Mouse (Mus musculus): ENCODE measurements at regions not wholly inside any gene's neighbourhood (a gene's known extent, or its start where the extent isn't known, plus 50 kb on each side); places are given as distances from the start of the nearest gene placed in this dataset.

DNA sequence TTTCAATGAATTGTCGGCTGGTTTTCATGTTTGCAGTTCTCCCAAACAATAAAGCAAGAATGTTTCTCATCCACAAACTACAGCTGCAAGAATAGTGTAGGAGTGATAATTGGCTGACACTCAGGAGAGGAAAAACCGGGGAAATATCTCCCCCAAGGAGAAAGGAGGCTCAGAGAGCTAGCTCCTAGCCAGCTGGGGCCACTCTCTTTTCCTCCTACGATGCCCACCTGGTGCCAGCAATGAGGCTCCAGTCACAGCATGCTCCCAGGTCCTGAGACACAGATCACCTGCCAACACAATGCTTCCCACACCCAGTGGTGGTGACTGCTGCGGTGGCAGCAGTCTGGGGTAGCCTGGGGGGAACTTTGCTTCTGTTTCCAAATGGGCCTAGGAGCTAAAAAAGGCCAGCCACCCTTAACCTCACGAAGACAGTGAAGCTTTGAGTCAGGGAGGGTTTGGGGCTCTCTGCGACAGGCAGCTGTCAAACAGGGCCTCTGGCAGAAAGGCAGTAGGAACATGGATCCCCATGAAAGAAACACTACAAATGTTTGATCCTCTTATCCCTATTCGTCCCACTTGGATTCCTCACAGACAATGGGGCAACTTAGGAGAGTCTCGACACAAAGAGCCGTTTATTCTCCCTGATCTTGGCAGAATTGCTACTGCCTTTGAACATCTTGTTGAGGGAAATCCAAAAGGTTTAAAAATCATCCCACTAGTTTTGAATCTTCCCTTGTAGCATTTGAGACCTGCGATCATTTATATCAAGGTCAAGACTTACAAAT, 527.8 kb downstream of the Efnb2 start:
- no peak overlapping the region for H3K4me3 ChIP-seq (replicated peaks; ENCODE audit: extremely low read depth, low read depth, low read length)
- DNase-seq, result no peak
- no peaks in the 10 kb centered on the region for H3K4me1 ChIP-seq (ENCODE audit: control insufficient read depth, insufficient read depth, low read length)
- 58% methylated on average over 10 of the region's 10 CpGs for WGBS
- no peak for TF ChIP-seq CTCF (IDR thresholded peaks at IDR 0.05; ENCODE audit: insufficient read depth, low read length)
- TF ChIP-seq POLR2A (IDR thresholded peaks at IDR 0.05; ENCODE audit: borderline replicate concordance, extremely low read depth, low read depth, low read length), result no peak

DNA sequence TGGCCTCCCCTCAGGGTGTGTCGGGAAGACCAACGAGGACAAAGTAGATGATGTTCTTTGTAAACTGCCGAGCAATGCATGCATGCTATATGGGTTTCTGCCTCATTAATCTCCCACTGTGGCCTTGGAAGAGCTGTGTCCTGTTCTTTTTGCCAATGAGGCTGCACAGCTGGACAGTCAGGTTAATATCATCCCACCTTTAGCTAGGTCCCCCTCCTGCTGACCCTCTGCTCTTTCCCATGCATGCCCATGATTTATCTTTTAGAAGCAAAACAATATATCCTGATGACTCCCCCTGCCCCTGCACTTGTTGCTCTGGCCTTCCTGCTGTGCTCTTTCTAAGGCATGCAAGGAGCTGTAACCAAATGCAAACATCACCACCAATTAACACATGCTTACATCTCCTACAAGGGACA, 529.1 kb downstream of the Efnb2 start:
- H3K4me3 ChIP-seq (replicated peaks; ENCODE audit: extremely low read depth, low read depth, low read length), result no peak overlapping the region
- no peaks in the 10 kb centered on the region for H3K4me1 ChIP-seq (ENCODE audit: control insufficient read depth, insufficient read depth, low read length)
- WGBS, result 44% methylated on average over 3 of the region's 3 CpGs
- TF ChIP-seq CTCF (IDR thresholded peaks at IDR 0.05; ENCODE audit: insufficient read depth, low read length) (no peak), POLR2A (IDR thresholded peaks at IDR 0.05; ENCODE audit: borderline replicate concordance, extremely low read depth, low read depth, low read length) (no peak)
- no peak for DNase-seq

DNA sequence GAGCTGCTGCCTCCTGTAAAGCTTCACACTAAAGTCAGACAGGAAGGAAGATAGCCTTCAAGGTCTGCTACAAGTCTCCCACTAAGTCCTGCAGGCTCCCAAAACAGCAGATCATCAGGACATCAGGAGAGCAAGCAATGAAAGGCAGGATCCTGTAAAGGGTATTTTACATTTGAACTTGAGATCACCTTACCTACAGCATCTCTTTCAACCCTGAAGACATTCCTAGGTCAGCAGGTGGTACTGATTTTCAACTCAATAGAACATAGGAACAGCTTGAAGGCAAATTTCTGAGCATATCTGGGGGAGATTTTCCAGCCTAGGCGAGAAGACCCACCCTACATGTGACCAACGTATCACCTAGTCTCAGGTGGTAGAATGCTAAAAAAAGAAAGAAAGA, 530.2 kb downstream of the Efnb2 start:
- DNase-seq, result no peak
- H3K4me3 ChIP-seq (replicated peaks; ENCODE audit: extremely low read depth, low read depth, low read length), result no peak overlapping the region
- WGBS, result 82% methylated on average over 2 of the region's 2 CpGs
- no peak for TF ChIP-seq POLR2A (IDR thresholded peaks at IDR 0.05; ENCODE audit: borderline replicate concordance, extremely low read depth, low read depth, low read length)
- no peak for TF ChIP-seq CTCF (IDR thresholded peaks at IDR 0.05; ENCODE audit: insufficient read depth, low read length)
- H3K4me1 ChIP-seq (ENCODE audit: control insufficient read depth, insufficient read depth, low read length), result no peaks in the 10 kb centered on the region

- H3K4me3 ChIP-seq (replicated peaks; ENCODE audit: extremely low read depth, low read depth, low read length), result no peak overlapping the region
- no peaks in the 10 kb centered on the region for H3K4me1 ChIP-seq (ENCODE audit: control insufficient read depth, insufficient read depth, low read length)
- 56% methylated on average over 6 of the region's 6 CpGs for WGBS
- TF ChIP-seq POLR2A (IDR thresholded peaks at IDR 0.05; ENCODE audit: borderline replicate concordance, extremely low read depth, low read depth, low read length), result no peak
- TF ChIP-seq CTCF (IDR thresholded peaks at IDR 0.05; ENCODE audit: insufficient read depth, low read length), result no peak
- no peak for DNase-seq
These were observed 545.2 kb downstream of the Efnb2 start for GRCm38 (mm10) chr8:8115595-8116429.

GRCm38 (mm10) chr8:8114604-8115003, 546.4 kb downstream of the Efnb2 start:
- TF ChIP-seq CTCF (IDR thresholded peaks at IDR 0.05; ENCODE audit: insufficient read depth, low read length) (no peak), POLR2A (IDR thresholded peaks at IDR 0.05; ENCODE audit: borderline replicate concordance, extremely low read depth, low read depth, low read length) (no peak)
- no peak overlapping the region for H3K4me3 ChIP-seq (replicated peaks; ENCODE audit: extremely low read depth, low read depth, low read length)
- WGBS, result 80% methylated on average over 3 of the region's 3 CpGs
- H3K4me1 ChIP-seq (ENCODE audit: control insufficient read depth, insufficient read depth, low read length), result no peaks in the 10 kb centered on the region
- no peak for DNase-seq

DNA sequence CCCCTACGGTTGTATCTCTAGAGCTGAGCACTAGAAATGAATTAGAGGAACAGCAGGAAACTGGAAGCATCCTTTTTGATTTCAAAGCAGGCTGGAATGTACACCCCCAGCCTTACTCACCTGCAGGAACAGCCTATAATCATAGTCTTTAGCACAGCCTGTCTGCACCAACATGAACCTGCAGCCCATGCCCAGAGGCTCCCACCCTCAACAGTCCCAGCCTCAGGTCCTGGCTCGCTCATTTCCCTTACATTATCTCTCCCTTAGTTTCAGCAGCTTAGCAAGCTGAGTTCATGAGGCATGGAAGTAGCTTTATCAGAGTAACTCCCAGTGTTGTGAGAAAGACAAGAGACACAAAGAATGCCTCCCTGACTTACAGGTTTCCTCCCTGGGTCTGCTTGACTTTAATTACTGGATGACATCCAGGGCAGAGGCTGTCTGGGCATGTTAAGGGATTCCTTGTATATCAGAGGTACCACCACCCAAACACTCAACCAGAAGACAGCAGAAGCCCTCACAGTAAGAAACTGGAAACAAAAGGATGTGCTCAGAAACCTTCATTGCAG, 551.2 kb downstream of the Efnb2 start:
- WGBS, result 57% methylated on average over 2 of the region's 2 CpGs
- TF ChIP-seq CTCF (IDR thresholded peaks at IDR 0.05; ENCODE audit: insufficient read depth, low read length) (no peak), POLR2A (IDR thresholded peaks at IDR 0.05; ENCODE audit: borderline replicate concordance, extremely low read depth, low read depth, low read length) (no peak)
- Histone ChIP-seq H3K4me1 (ENCODE audit: control insufficient read depth, insufficient read depth, low read length) (no peaks in the 10 kb centered on the region), H3K4me3 (replicated peaks; ENCODE audit: extremely low read depth, low read depth, low read length) (no peak overlapping the region)
- DNase-seq, result no peak

- WGBS, result 86% methylated on average over 3 of the region's 3 CpGs
- TF ChIP-seq POLR2A (IDR thresholded peaks at IDR 0.05; ENCODE audit: borderline replicate concordance, extremely low read depth, low read depth, low read length) (no peak), CTCF (IDR thresholded peaks at IDR 0.05; ENCODE audit: insufficient read depth, low read length) (no peak)
- Histone ChIP-seq H3K4me1 (ENCODE audit: control insufficient read depth, insufficient read depth, low read length) (no peaks in the 10 kb centered on the region), H3K4me3 (replicated peaks; ENCODE audit: extremely low read depth, low read depth, low read length) (no peak overlapping the region)
- no peak for DNase-seq
These were observed 557.5 kb downstream of the Efnb2 start for GRCm38 (mm10) chr8:8103492-8103891.

DNA sequence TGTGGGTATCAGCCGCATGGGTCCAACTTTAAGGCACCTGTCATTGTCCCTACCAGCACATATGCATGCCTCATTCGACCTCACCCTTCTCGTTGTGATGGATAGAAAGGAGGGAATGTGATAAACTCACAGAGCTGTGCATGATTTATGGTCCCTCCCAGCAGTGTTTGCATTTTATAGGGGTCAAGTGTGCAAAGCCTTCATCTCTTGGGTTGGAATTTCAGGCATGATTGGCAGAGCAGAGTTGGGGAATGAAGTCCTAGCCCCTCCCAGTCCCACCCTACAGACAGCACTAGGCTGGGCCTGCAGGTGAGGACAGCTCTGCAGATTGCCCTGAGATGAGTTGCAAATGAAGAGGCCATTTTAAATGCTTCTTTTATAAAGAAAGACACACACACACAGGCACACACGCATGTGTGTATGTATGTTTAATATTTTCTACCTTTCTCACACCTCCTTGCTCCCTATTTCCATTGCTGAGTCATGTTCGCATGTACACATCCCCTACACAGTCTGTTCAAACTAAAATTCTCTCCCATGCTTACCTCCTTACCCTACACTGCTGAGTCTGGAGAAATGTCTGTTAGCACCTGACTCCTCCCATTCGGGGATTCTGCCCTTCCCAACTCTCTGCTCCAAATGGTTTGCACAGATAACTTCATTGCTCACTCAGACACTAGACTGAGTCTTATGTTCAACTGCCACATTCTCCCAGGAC, 558.9 kb downstream of the Efnb2 start:
- Histone ChIP-seq H3K4me3 (replicated peaks; ENCODE audit: extremely low read depth, low read depth, low read length) (no peak overlapping the region), H3K4me1 (ENCODE audit: control insufficient read depth, insufficient read depth, low read length) (no peaks in the 10 kb centered on the region)
- 69% methylated on average over 6 of the region's 6 CpGs for WGBS
- DNase-seq, result no peak
- TF ChIP-seq POLR2A (IDR thresholded peaks at IDR 0.05; ENCODE audit: borderline replicate concordance, extremely low read depth, low read depth, low read length), result no peak
- TF ChIP-seq CTCF (IDR thresholded peaks at IDR 0.05; ENCODE audit: insufficient read depth, low read length), result no peak

DNA sequence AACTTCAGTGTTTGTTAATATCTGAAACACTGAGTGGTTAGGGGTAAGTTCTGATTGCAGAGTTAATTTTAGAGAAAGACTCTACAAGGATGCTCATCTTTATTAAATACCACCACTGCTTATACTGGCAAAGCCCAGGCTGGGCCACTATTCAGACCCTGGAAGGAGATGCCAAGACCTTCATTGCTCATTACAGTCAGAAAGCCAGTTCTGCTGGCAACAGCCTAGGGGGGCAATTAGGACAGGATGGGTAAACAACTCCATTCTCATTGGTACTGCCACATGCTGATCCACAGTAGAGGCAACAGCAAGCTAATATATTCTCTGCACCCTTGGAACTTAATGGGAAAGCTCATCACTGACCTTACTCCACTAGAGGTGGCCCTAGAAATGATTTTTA, 568.5 kb downstream of the Efnb2 start:
- TF ChIP-seq POLR2A (IDR thresholded peaks at IDR 0.05; ENCODE audit: borderline replicate concordance, extremely low read depth, low read depth, low read length) (no peak), CTCF (IDR thresholded peaks at IDR 0.05; ENCODE audit: insufficient read depth, low read length) (no peak)
- H3K4me3 ChIP-seq (replicated peaks; ENCODE audit: extremely low read depth, low read depth, low read length), result no peak overlapping the region
- H3K4me1 ChIP-seq (ENCODE audit: control insufficient read depth, insufficient read depth, low read length), result no peaks in the 10 kb centered on the region
- DNase-seq, result no peak
